Mouse (Mus musculus) right cerebral cortex, postnatal 10 days (tissue): ENCODE results near the gene Lcn11.

Experiments used
- DNase-seq, 2 experiments: peaks; one replicate each; pipeline ENCODE4 v3.0.0; 2021; ENCODE audit warnings: low spot score in 2 of 2

Lcn11 gene

GRCm38 (mm10) chr2:25824751-25825150 lies 47.9 kb downstream of the Lcn11 start:
- no peak for DNase-seq

- no peak for DNase-seq
These were observed 51.6 kb downstream of the Lcn11 start for GRCm38 (mm10) chr2:25828344-25828947.
